Mouse (Mus musculus): Measurements from ENCODE around the gene Cab39l. TPM values are rescaled to one million over a fixed set of nuclear protein-coding genes. Genes with fewer than 3 reads are reported as not detected.
A peak's percentile ranks its signal among the peaks of the same experiment; 100 is the strongest.
"Not testable (repeated sequence)": the region's sequence is repeated elsewhere in the genome, so short reads cannot be mapped to it uniquely, and the experiment has no call there.

Gene Cab39l
- polyA plus RNA-seq, 1 experiment from 2014 or later = 28.0 TPM

- H3K27ac ChIP-seq (replicated peaks) = peak overlapping the region; percentile 65; the same call in 1 of the 2 replicates
- 3% methylated on average over 8 of the region's 8 CpGs for WGBS
- peak overlapping the region; percentile 83 for H3K4me3 ChIP-seq (ENCODE audit: low read depth, low read length)
Observed at GRCm38 (mm10) chr14:59598260-59598627, 157.5 kb downstream of the Cab39l start.

GRCm38 (mm10) chr14:59604002-59604645 lies 163.4 kb downstream of the Cab39l start:
- H3K9me3 ChIP-seq (ENCODE audit: control insufficient read depth, low read length) = no peaks in the 10 kb centered on the region
- H3K4me2 ChIP-seq (replicated peaks; ENCODE audit: low read depth) = no peak overlapping the region
- H3K27me3 ChIP-seq (ENCODE audit: control insufficient read depth, insufficient read depth, low read length) = no peaks in the 10 kb centered on the region
- H3K9ac ChIP-seq (ENCODE audit: low read length) = no peak overlapping the region
- TF ChIP-seq EP300 (optimal IDR thresholded peaks at IDR 0.05) (no peak), CTCF (IDR thresholded peaks at IDR 0.05; ENCODE audit: low read depth) (peak; percentile 79)
- H3K36me3 ChIP-seq (ENCODE audit: control insufficient read depth, insufficient read depth, low read length) = no peaks in the 10 kb centered on the region
- WGBS = 56% methylated on average over 5 of the region's 5 CpGs
- no peak overlapping the region for H3K27ac ChIP-seq (replicated peaks)
- DNase-seq (ENCODE audit: low spot score) = peak; percentile 31
- no peak for ATAC-seq (ENCODE audit: low FRiP score, low TSS enrichment)
- no peak overlapping the region for H3K4me3 ChIP-seq (ENCODE audit: low read depth, low read length)
- H3K4me1 ChIP-seq (replicated peaks; ENCODE audit: control insufficient read depth, insufficient read depth) = no peaks in the 10 kb centered on the region

More at GRCm38 (mm10) chr14:59598260-59598627, 157.5 kb downstream of the Cab39l start:
- no peaks in the 10 kb centered on the region for H3K27me3 ChIP-seq (ENCODE audit: control insufficient read depth, insufficient read depth, low read length)
- H3K4me1 ChIP-seq (replicated peaks; ENCODE audit: control insufficient read depth, insufficient read depth) = 0 out of 2 replicates have a peak, but pooled peaks cover 3% of the 10 kb centered on the region
- no peak for TF ChIP-seq CTCF (IDR thresholded peaks at IDR 0.05; ENCODE audit: low read depth)
- TF ChIP-seq EP300 (optimal IDR thresholded peaks at IDR 0.05) = no peak
- peak overlapping the region; percentile 61 for H3K4me2 ChIP-seq (replicated peaks; ENCODE audit: low read depth)
- H3K9me3 ChIP-seq (ENCODE audit: control insufficient read depth, low read length) = no peaks in the 10 kb centered on the region
- peak overlapping the region; percentile 92 for H3K9ac ChIP-seq (ENCODE audit: low read length)
- ATAC-seq (ENCODE audit: low FRiP score, low TSS enrichment) (peak; percentile 16; the same call in 1 of the 2 replicates), DNase-seq (ENCODE audit: low spot score) (no peak)
- no peaks in the 10 kb centered on the region for H3K36me3 ChIP-seq (ENCODE audit: control insufficient read depth, insufficient read depth, low read length)

- Histone ChIP-seq H3K4me1 (replicated peaks; ENCODE audit: control insufficient read depth, insufficient read depth) (no peaks in the 10 kb centered on the region), H3K4me3 (ENCODE audit: low read depth, low read length) (no peak overlapping the region), H3K9me3 (ENCODE audit: control insufficient read depth, low read length) (no peaks in the 10 kb centered on the region), H3K9ac (ENCODE audit: low read length) (no peak overlapping the region), H3K27me3 (ENCODE audit: control insufficient read depth, insufficient read depth, low read length) (no peaks in the 10 kb centered on the region), H3K36me3 (ENCODE audit: control insufficient read depth, insufficient read depth, low read length) (no peaks in the 10 kb centered on the region), H3K4me2 (replicated peaks; ENCODE audit: low read depth) (no peak overlapping the region), H3K27ac (replicated peaks) (no peak overlapping the region)
- WGBS = 12% methylated on average over 5 of the region's 5 CpGs
- DNase-seq (ENCODE audit: low spot score) = peak; percentile 80
- ATAC-seq (ENCODE audit: low FRiP score, low TSS enrichment) = no peak
- TF ChIP-seq CTCF (IDR thresholded peaks at IDR 0.05; ENCODE audit: low read depth) (peak; percentile 85), EP300 (optimal IDR thresholded peaks at IDR 0.05) (no peak)
Observed at GRCm38 (mm10) chr14:59605671-59606353, 165.0 kb downstream of the Cab39l start.

GRCm38 (mm10) chr14:59607021-59607420 lies 166.2 kb downstream of the Cab39l start:
- WGBS = 50% methylated on average over 3 of the region's 3 CpGs
- Histone ChIP-seq H3K9me3 (ENCODE audit: control insufficient read depth, low read length) (no peaks in the 10 kb centered on the region), H3K27ac (replicated peaks) (no peak overlapping the region), H3K4me3 (ENCODE audit: low read depth, low read length) (no peak overlapping the region), H3K9ac (ENCODE audit: low read length) (no peak overlapping the region), H3K27me3 (ENCODE audit: control insufficient read depth, insufficient read depth, low read length) (no peaks in the 10 kb centered on the region), H3K36me3 (ENCODE audit: control insufficient read depth, insufficient read depth, low read length) (no peaks in the 10 kb centered on the region), H3K4me2 (replicated peaks; ENCODE audit: low read depth) (no peak overlapping the region), H3K4me1 (replicated peaks; ENCODE audit: control insufficient read depth, insufficient read depth) (no peaks in the 10 kb centered on the region)
- DNase-seq (ENCODE audit: low spot score) (no peak), ATAC-seq (ENCODE audit: low FRiP score, low TSS enrichment) (no peak)
- TF ChIP-seq EP300 (optimal IDR thresholded peaks at IDR 0.05) (no peak), CTCF (IDR thresholded peaks at IDR 0.05; ENCODE audit: low read depth) (no peak)

- Histone ChIP-seq H3K4me1 (replicated peaks; ENCODE audit: control insufficient read depth, insufficient read depth) (no peaks in the 10 kb centered on the region), H3K36me3 (ENCODE audit: control insufficient read depth, insufficient read depth, low read length) (no peaks in the 10 kb centered on the region), H3K4me2 (replicated peaks; ENCODE audit: low read depth) (no peak overlapping the region), H3K4me3 (ENCODE audit: low read depth, low read length) (no peak overlapping the region), H3K27me3 (ENCODE audit: control insufficient read depth, insufficient read depth, low read length) (no peaks in the 10 kb centered on the region), H3K27ac (replicated peaks) (no peak overlapping the region), H3K9me3 (ENCODE audit: control insufficient read depth, low read length) (no peaks in the 10 kb centered on the region), H3K9ac (ENCODE audit: low read length) (no peak overlapping the region)
- peak; percentile 79 for TF ChIP-seq CTCF (IDR thresholded peaks at IDR 0.05; ENCODE audit: low read depth)
- TF ChIP-seq EP300 (optimal IDR thresholded peaks at IDR 0.05) = no peak
- no peak for ATAC-seq (ENCODE audit: low FRiP score, low TSS enrichment)
- WGBS = 39% methylated on average over 14 of the region's 14 CpGs
- DNase-seq (ENCODE audit: low spot score) = peak; percentile 74
Observed at GRCm38 (mm10) chr14:59612920-59613625, 172.3 kb downstream of the Cab39l start.

- not testable (repeated sequence) for H3K4me2 ChIP-seq (replicated peaks; ENCODE audit: low read depth); H3K9ac ChIP-seq (ENCODE audit: low read length); H3K36me3 ChIP-seq (ENCODE audit: control insufficient read depth, insufficient read depth, low read length); H3K9me3 ChIP-seq (ENCODE audit: control insufficient read depth, low read length); ATAC-seq (ENCODE audit: low FRiP score, low TSS enrichment); H3K27ac ChIP-seq (replicated peaks); H3K27me3 ChIP-seq (ENCODE audit: control insufficient read depth, insufficient read depth, low read length); H3K4me1 ChIP-seq (replicated peaks; ENCODE audit: control insufficient read depth, insufficient read depth); H3K4me3 ChIP-seq (ENCODE audit: low read depth, low read length); DNase-seq (ENCODE audit: low spot score)
- WGBS = 74% methylated on average over 3 of the region's 3 CpGs
Observed at GRCm38 (mm10) chr14:59614149-59614548, 173.4 kb downstream of the Cab39l start.
